Mouse (Mus musculus) retina, adult 2 months (tissue): ENCODE results near the gene Cdk9.

Experiments
- DNase-seq: peaks from one replicate; pipeline ENCODE4 v3.0.0-alpha.2; 2012; ENCODE audit warnings: low read depth, low spot score

The Cdk9 gene

DNA sequence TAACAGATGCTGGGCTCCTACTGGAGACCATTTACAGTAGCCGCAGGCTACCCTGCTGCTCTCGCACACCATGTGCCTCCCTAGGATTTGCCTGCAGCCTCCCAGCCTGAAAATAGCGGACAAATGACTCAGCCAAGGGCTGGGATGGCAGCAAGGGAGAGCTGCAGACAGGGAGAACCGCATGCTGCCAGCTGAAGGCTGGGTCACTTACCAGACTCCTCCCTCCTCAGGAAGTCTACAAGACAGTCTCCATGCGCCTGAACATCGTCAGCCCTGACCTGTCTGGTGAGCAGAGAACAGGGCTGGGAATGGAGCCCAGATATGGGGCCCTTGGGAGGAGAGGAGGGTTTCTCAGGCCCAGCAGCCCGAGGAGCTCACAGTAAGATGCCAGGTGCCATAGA lies 32.8 kb downstream of the Cdk9 start:
- DNase-seq: no peak

DNA sequence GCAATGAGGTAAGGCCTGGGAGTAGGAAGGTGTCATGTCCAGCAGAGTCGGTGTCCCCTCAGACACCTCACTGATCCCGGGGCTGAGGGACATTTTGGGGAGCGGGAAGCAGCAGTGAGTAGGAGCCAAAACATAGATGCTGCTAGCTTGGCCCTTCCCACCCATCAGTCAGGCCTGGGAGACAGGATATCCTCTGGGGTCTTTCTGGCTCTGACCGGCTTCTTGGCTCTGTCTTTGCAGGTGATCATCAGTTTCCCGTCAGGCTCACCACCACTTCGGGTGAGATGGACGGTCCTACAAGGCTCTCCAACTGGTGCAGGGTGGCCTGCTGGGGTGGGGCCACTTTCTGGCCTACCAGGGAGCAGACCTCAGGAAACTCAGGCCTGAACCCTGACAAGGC lies 35.2 kb downstream of the Cdk9 start:
- DNase-seq: no peak

DNA sequence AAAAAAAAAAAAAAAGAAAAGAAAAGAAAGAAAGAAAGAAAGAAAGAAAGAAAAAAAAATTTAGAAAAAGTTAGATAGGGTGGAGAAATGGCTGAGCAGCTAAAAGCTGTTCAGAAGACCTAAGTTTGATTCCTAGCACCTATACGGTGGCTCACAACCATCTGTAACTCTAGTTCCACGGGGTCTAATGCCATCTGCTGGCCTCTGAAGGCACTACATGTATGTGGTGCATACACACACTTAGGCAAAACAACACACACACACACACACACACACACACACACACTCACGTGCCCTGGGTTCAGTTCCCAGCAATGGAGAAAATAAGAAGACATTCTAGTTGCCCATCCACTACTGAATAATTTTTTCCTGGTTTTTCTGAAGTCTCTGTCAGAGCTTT lies 36.1 kb downstream of the Cdk9 start:
- DNase-seq: no peak

DNA sequence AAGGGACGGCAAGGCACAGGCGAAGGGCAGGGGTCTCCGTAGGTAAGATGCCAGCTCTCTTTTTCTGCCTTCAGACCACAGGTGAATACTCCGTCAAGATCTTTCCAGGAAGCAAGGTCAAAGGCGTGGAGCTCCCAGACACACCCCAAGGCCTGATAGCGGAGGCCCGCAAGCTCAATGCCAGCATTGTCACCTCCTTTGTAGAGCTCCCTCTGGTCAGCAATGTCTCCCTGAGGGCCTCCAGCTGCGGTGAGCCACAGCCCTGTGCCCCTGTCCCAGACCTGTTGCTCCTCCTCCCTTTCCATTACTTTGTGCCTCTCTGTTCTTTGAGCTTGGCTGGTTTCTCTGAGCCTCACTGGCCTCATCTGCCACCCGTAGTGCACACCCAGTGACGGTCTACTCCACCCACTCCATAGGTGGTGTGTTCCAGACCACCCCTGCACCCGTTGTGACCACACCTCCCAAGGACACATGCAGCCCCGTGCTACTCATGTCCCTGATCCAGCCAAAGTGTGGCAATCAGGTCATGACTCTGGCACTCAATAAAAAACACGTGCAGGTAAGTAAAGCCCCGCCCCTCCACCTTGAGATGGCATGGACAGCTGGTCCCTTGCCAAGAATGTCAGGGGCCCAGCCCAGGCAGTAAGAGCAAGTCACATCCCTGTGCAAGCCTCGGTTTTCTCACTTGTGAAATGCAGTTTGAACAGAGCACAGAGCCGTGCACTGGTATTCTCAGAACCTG lies 39.5 kb downstream of the Cdk9 start:
- DNase-seq: no peak

GRCm38 (mm10) chr2:32671907-32672595 lies 40.8 kb downstream of the Cdk9 start:
- DNase-seq: no peak

GRCm38 (mm10) chr2:32671147-32671546 lies 41.7 kb downstream of the Cdk9 start:
- no peak for DNase-seq

DNA sequence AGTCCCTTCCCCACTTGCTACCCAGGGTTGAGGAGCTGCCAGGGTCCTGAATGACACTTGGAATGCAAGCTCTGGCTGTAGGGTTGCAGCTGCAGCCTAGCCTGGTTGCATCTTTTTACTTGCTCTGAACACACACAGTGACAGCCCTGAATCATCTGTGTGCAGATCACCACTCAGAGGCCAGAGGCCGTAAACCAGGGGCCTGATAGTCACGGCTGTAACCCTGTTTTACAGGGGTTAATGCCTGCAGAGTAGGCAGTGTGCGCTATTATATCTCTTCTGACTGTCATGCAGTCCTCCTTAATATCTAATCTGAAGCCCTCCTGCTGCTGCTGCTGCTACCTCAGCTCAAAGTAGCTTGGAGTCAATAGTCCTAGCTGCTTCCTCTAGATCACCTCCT lies 43.0 kb downstream of the Cdk9 start:
- no peak for DNase-seq

- DNase-seq: no peak
These were observed 44.7 kb downstream of the Cdk9 start for GRCm38 (mm10) chr2:32668176-32668575.

- DNase-seq: no peak
These were observed 45.1 kb downstream of the Cdk9 start for GRCm38 (mm10) chr2:32667775-32668174.

- no peak for DNase-seq
These were observed 47.0 kb downstream of the Cdk9 start for GRCm38 (mm10) chr2:32665853-32666252.

DNA sequence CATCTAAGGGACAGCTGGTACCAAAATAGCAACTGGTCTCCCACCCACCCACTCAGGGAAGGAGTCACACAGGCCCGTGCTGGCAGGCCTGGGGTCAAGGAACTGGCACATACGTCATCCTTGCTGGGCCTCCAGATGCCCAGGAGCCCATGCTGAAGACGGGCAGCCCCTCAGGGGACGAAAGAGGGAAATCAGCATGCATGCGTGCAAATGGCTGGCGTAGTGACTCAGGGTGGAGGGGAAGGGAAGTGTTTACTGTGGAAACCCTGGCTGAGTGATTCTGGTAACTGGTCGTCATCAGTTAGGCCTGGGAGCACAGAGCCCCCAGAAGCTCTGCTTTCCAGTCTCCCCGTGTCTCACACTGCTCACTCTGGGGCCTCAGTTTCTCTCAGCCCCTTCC lies 47.5 kb downstream of the Cdk9 start:
- no peak for DNase-seq

GRCm38 (mm10) chr2:32662291-32662690 lies 50.6 kb downstream of the Cdk9 start:
- DNase-seq: no peak

GRCm38 (mm10) chr2:32661509-32662107 lies 51.3 kb downstream of the Cdk9 start:
- no peak for DNase-seq

DNA sequence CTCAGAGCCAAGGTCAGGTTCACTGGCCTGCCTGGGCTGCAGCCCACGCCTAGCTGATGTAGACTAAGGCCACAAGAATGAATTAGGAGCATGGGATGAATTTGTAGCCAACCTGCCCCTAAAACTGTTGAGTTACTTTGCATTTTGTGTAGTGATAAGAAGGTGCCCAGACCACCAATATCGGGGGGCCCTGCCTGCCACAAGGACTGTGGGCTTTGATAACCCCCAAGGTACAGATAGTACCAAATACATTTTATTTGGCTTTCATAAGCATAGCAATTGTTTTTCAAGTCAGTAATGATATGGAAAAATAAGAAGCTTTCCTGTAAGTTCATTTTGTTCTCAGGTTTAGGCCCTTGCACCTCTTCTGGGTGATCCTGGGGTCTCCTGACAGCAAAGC lies 54.0 kb downstream of the Cdk9 start:
- no peak for DNase-seq

DNA sequence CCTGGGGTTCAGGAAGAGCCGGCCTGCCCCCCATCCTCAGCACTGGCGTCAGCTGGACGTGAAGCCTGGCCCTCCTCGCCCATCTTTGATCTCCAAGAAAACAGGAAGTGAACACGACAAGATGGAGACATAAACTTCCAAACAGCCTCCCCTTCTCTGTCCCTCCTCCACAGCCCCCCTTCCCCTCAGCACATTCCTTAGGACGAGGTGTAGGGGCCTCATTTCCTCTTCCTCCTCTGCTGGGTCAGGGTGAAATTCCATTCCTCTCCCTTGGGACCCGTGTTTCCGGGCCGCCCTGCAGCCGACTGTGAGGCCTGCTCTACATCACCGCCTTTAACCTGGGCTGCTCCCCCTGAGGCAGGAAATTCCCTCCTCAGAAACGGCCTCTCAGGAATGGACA lies 57.0 kb downstream of the Cdk9 start:
- DNase-seq: no peak
